Mouse (Mus musculus) kidney, embryonic 16.5 days (tissue): ENCODE results near the gene Vpreb1. TPM values are rescaled to one million over a fixed set of nuclear protein-coding genes. Genes with fewer than 3 reads are reported as not detected.
"Not testable (repeated sequence)": the region's sequence is repeated elsewhere in the genome, so short reads cannot be mapped to it uniquely, and the experiment has no call there.

Experiments used
- ATAC-seq: fragments of 200-750 bp; cut with Nextera tagmentation; 2 replicates; pipeline ENCODE4 v1.8.0; 2017; ENCODE audit warnings: moderate TSS enrichment; ENCODE audit not compliant: low FRiP score, low TSS enrichment
- H3K27ac ChIP-seq: fragments of 300-500 bp; sonication (generic); 2 replicates; pipeline ENCODE4 v1.5.1; 2014; ENCODE audit warnings: low read length
- H3K27me3 ChIP-seq: fragments of 300-500 bp; sonication (generic); 2 replicates; pipeline ENCODE4 v1.6.1; 2014; ENCODE audit warnings: low read length, control low read depth, mixed read lengths; ENCODE audit not compliant: insufficient read depth
- H3K36me3 ChIP-seq: fragments of 300-500 bp; sonication (generic); 2 replicates; pipeline ENCODE4 v1.6.1; 2014; ENCODE audit warnings: low read length, control low read depth, mixed read lengths; ENCODE audit not compliant: insufficient read depth
- H3K4me1 ChIP-seq: fragments of 300-500 bp; sonication (generic); 2 replicates; pipeline ENCODE4 v1.6.1; 2014; ENCODE audit warnings: low read length, control low read depth, mixed read lengths; ENCODE audit not compliant: insufficient read depth
- H3K4me2 ChIP-seq: fragments of 300-500 bp; sonication (generic); replicated peaks from 2 replicates; pipeline ENCODE4 v1.6.1; 2014; ENCODE audit warnings: low read depth, low read length
- H3K4me3 ChIP-seq: fragments of 300-500 bp; sonication (generic); 2 replicates; pipeline ENCODE4 v1.5.1; 2014; ENCODE audit warnings: mild to moderate bottlenecking, low read length
- H3K9ac ChIP-seq: fragments of 300-500 bp; sonication (generic); replicated peaks from 2 replicates; pipeline ENCODE4 v1.6.1; 2014; ENCODE audit warnings: low read length
- H3K9me3 ChIP-seq: fragments of 300-500 bp; sonication (generic); 2 replicates; pipeline ENCODE4 v1.6.1; 2016; ENCODE audit warnings: low read length, control low read depth
- WGBS: fragments of 180-500 bp; shearing (Covaris S2); extraction: QIAGEN DNeasy Blood & Tissue Kit; methylation state at CpG from one replicate; pipeline ENCODE4 v1.1.7; 2014; 5-methylcytosine and 5-hydroxymethylcytosine counted together
- polyA plus RNA-seq: library from polyadenylated mRNA; unstranded; fragments of >200 nt; fragmentation: Nextera tagmentation; extraction: Ambion mirVana; gene quantifications from 2 replicates; pipeline ENCODE4 v1.2.1, GENCODE M21; 2015

The Vpreb1 gene
- polyA plus RNA-seq, 1 experiment from 2014 or later: 2.4 TPM

GRCm38 (mm10) chr16:16856731-16857476 lies 13.7 kb downstream of the Vpreb1 start:
- no peaks in the 10 kb centered on the region for H3K36me3 ChIP-seq
- ATAC-seq: no peak
- no peaks in the 10 kb centered on the region for H3K27me3 ChIP-seq
- WGBS: 77% methylated on average over 13 of the region's 13 CpGs
- no peak overlapping the region for H3K9ac ChIP-seq
- H3K4me3 ChIP-seq: no peak overlapping the region
- H3K9me3 ChIP-seq: no peaks in the 10 kb centered on the region
- no peak overlapping the region for H3K4me2 ChIP-seq
- H3K27ac ChIP-seq: no peak overlapping the region
- H3K4me1 ChIP-seq: no peaks in the 10 kb centered on the region

- H3K36me3 ChIP-seq, H3K27me3 ChIP-seq, H3K27ac ChIP-seq, H3K9me3 ChIP-seq, ATAC-seq, H3K4me2 ChIP-seq, H3K9ac ChIP-seq, H3K4me3 ChIP-seq, H3K4me1 ChIP-seq: not testable (repeated sequence)
- WGBS: 85% methylated on average over 9 of the region's 9 CpGs
These were observed 14.6 kb downstream of the Vpreb1 start for GRCm38 (mm10) chr16:16856054-16856453.

- no peak overlapping the region for H3K9ac ChIP-seq
- no peak overlapping the region for H3K27ac ChIP-seq
- H3K4me1 ChIP-seq: no peaks in the 10 kb centered on the region
- no peaks in the 10 kb centered on the region for H3K27me3 ChIP-seq
- 96% methylated on average over 1 of the region's 1 CpGs for WGBS
- no peak overlapping the region for H3K4me2 ChIP-seq
- ATAC-seq: no peak
- no peak overlapping the region for H3K4me3 ChIP-seq
- H3K36me3 ChIP-seq: no peaks in the 10 kb centered on the region
- H3K9me3 ChIP-seq: no peaks in the 10 kb centered on the region
These were observed 15.1 kb downstream of the Vpreb1 start for GRCm38 (mm10) chr16:16855541-16855940.

GRCm38 (mm10) chr16:16854836-16855235 lies 15.8 kb downstream of the Vpreb1 start:
- Histone ChIP-seq H3K4me2 (no peak overlapping the region), H3K4me1 (no peaks in the 10 kb centered on the region), H3K27ac (no peak overlapping the region), H3K36me3 (no peaks in the 10 kb centered on the region), H3K9me3 (no peaks in the 10 kb centered on the region), H3K4me3 (no peak overlapping the region), H3K9ac (no peak overlapping the region), H3K27me3 (no peaks in the 10 kb centered on the region)
- WGBS: 38% methylated on average over 6 of the region's 6 CpGs
- no peak for ATAC-seq

DNA sequence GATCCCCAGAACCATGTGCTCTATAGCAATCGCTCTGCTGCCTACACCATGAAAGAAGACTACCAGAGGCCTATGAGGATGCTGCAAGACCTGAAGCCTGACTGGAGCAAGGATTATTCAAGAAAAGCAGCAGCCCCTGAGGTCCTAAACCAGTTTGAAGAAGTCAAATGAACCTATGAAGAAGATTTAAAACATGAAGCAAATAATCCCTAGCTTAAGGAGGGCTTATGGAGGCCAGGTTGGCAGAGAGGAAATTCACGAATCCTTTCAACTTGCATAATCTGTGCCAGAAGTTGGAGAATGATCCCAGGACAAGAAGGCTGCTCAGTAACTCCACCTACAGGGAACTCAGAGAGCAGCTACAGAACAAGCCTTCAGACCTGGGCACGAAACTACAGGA lies 18.2 kb downstream of the Vpreb1 start:
- no peak overlapping the region for H3K9ac ChIP-seq
- no peak overlapping the region for H3K4me3 ChIP-seq
- H3K4me2 ChIP-seq: no peak overlapping the region
- H3K27me3 ChIP-seq: no peaks in the 10 kb centered on the region
- ATAC-seq: no peak
- H3K4me1 ChIP-seq: no peaks in the 10 kb centered on the region
- no peak overlapping the region for H3K27ac ChIP-seq
- no peaks in the 10 kb centered on the region for H3K36me3 ChIP-seq
- no peaks in the 10 kb centered on the region for H3K9me3 ChIP-seq
- WGBS: 86% methylated on average over 3 of the region's 3 CpGs

DNA sequence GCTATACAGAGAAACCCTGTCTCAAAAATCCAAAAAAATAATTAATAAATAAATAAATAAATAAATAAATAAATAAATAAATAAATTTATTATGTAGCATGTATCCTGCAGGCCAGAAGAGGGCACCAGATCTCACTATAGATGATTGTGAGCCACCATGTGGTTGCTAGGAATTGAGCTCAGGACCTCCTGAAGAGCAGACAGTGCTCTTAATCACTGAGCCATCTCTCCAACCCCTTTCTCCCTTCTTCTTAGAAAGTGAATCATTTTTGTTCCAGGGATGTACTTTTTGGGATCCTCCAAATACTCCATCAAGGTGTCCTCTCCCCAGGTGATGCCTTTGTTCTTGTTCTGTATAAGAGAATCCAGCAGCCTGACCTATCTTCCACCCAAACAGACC lies 21.4 kb downstream of the Vpreb1 start:
- no peak overlapping the region for H3K9ac ChIP-seq
- H3K36me3 ChIP-seq: no peaks in the 10 kb centered on the region
- H3K9me3 ChIP-seq: no peaks in the 10 kb centered on the region
- H3K27ac ChIP-seq: no peak overlapping the region
- no peak for ATAC-seq
- no peak overlapping the region for H3K4me2 ChIP-seq
- H3K4me3 ChIP-seq: no peak overlapping the region
- no peaks in the 10 kb centered on the region for H3K4me1 ChIP-seq
- no peaks in the 10 kb centered on the region for H3K27me3 ChIP-seq

DNA sequence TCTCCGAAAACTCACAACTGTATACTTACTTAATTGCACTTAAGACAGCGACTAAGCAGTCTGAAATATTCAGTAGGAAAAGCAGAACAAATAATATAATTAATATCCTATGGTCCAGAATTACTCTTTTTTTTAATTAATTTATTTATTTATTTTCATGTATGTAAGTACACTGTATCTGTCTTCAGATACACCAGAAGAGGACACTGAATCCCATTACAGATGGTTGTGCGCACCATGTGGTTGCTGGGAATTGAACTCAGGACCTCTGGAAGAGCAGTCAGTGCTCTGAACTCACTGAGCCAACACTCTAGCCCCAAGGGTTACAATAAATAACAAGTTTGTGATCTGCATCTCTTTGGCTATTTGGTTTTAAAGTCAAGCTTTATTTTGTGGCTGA lies 41.0 kb downstream of the Vpreb1 start:
- Histone ChIP-seq H3K4me1 (0 out of 2 replicates have a peak, but pooled peaks cover 5% of the 10 kb centered on the region), H3K27ac (no peak overlapping the region), H3K4me3 (no peak overlapping the region; the same call in 1 of the 2 replicates), H3K9ac (no peak overlapping the region), H3K4me2 (peak overlapping the region; percentile 87; the same call in 1 of the 2 replicates), H3K9me3 (no peaks in the 10 kb centered on the region), H3K27me3 (no peaks in the 10 kb centered on the region), H3K36me3 (no peaks in the 10 kb centered on the region)
- 86% methylated on average over 3 of the region's 3 CpGs for WGBS
- ATAC-seq: no peak

- peak within 1 kb of the TSS; percentile 87 for H3K4me2 ChIP-seq
- 9% methylated on average over 33 of the region's 33 CpGs for WGBS
- H3K27me3 ChIP-seq: no peaks in the 10 kb centered on the region
- no peaks in the 10 kb centered on the region for H3K36me3 ChIP-seq
- H3K4me1 ChIP-seq: 0 out of 2 replicates have a peak, but pooled peaks cover 5% of the 10 kb centered on the region
- ATAC-seq: peak; percentile 91
- H3K9ac ChIP-seq: peak within 1 kb of the TSS; percentile 46
- peak within 1 kb of the TSS; percentile 55 for H3K4me3 ChIP-seq
- H3K9me3 ChIP-seq: no peaks in the 10 kb centered on the region
- H3K27ac ChIP-seq: no peak within 1 kb of the TSS
These were observed 41.7 kb downstream of the Vpreb1 start, which contains the start of gene Spag6l for GRCm38 (mm10) chr16:16828757-16829615. TSS of gene Spag6l (minus strand) at chr16:16829456.

- 0 out of 2 replicates have a peak, but pooled peaks cover 5% of the 10 kb centered on the region for H3K4me1 ChIP-seq
- no peak overlapping the region for H3K4me3 ChIP-seq
- no peak for ATAC-seq
- H3K27ac ChIP-seq: no peak overlapping the region
- WGBS: 89% methylated on average over 2 of the region's 2 CpGs
- no peak overlapping the region for H3K4me2 ChIP-seq
- H3K9me3 ChIP-seq: no peaks in the 10 kb centered on the region
- H3K9ac ChIP-seq: no peak overlapping the region
- H3K36me3 ChIP-seq: no peaks in the 10 kb centered on the region
- no peaks in the 10 kb centered on the region for H3K27me3 ChIP-seq
These were observed 44.4 kb downstream of the Vpreb1 start for GRCm38 (mm10) chr16:16826223-16826622.

DNA sequence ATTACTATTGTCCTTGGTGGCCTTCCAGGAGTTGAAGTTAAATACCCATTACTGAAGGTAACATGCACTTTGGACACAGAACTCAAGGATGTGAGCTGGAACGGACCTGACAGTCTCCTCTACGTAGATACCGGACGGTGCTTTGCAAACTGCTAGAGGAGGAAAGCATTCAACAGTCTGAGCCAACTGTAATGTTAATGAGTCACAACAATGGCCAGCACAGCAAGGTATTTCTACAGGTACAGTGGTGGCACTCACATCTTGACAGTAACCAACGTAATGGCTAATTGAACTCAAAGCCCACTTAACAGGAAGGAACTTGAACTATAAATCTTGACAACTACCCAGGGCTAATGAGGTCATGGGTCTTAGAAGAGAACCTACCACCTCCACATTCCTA lies 45.2 kb downstream of the Vpreb1 start:
- ATAC-seq: no peak
- H3K4me2 ChIP-seq: no peak overlapping the region
- H3K27ac ChIP-seq: no peak overlapping the region
- no peaks in the 10 kb centered on the region for H3K27me3 ChIP-seq
- H3K9ac ChIP-seq: no peak overlapping the region
- no peaks in the 10 kb centered on the region for H3K9me3 ChIP-seq
- H3K4me1 ChIP-seq: 0 out of 2 replicates have a peak, but pooled peaks cover 5% of the 10 kb centered on the region
- no peak overlapping the region for H3K4me3 ChIP-seq
- no peaks in the 10 kb centered on the region for H3K36me3 ChIP-seq
- WGBS: 49% methylated on average over 5 of the region's 5 CpGs
